Mouse (Mus musculus) G1E (cell line): ENCODE results near the gene Cdv3.

Experiments
- CTCF ChIP-seq: IDR thresholded peaks from 2 replicates; pipeline ENCODE4 v1.5.1; 2012; ENCODE audit warnings: low read depth, low read length, inconsistent platforms, mixed read lengths
- GATA1 ChIP-seq: IDR thresholded peaks from 2 replicates; pipeline ENCODE4 v1.6.1; 2012; ENCODE audit warnings: borderline replicate concordance, low read length, inconsistent platforms, mixed read lengths

DNA sequence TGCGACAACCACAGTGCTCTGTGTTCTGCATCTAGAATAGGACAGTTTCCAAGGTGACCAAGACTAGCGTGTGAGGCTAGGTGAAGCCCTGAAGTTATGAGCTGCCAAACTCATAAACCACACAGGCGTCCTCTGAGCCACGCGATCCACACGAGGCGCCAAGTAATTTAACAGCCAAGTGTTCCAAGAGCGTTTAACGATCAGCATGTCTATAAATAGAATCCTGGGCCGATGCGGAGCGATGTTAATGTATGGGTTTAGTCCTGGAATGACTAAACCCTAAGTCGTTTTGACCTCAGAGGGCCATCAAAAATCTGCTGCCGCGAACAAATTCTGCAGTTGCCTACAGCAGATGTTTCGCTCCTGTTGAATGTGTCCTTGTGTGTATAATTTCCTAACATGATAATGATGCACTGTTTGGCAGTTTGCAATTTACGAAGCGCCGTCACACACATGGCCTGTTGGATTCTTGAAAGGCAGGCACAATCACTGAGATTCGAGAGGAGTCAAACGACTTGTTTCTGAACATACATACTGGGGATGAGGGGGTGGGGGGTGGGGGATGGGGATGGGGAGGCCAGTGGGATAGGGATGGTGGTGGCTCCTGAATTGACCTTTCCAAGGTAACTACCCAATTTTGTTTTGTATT is 33.0 kb upstream of the Cdv3 start:
- TF ChIP-seq CTCF (no peak), GATA1 (no peak)
